Mouse (Mus musculus) limb, embryonic 14.5 days (tissue): ENCODE data around the gene BC016579. TPM values are rescaled to one million over a fixed set of nuclear protein-coding genes. Genes with fewer than 3 reads are reported as not detected.

ENCODE experiments used
- ATAC-seq: fragments of 200-750 bp; cut with Nextera tagmentation; 2 replicates; pipeline ENCODE4 v1.8.0; 2017; ENCODE audit warnings: low read depth, moderate number of reproducible peaks, moderate TSS enrichment; ENCODE audit not compliant: low FRiP score
- DNase-seq: peaks from one replicate; pipeline ENCODE4 v3.0.0-alpha.2; 2015; ENCODE audit warnings: low spot score
- H3K27ac ChIP-seq: fragments of 300-500 bp; sonication (generic); replicated peaks from 2 replicates; pipeline ENCODE4 v1.5.1; 2014; ENCODE audit warnings: low read depth, mild to moderate bottlenecking, low read length, moderate library complexity, mixed read lengths
- H3K27me3 ChIP-seq: fragments of 300-500 bp; sonication (generic); 2 replicates; pipeline ENCODE4 v1.6.1; 2014; ENCODE audit warnings: low read length, mixed read lengths; ENCODE audit not compliant: control insufficient read depth, insufficient read depth
- H3K36me3 ChIP-seq: fragments of 300-500 bp; sonication (generic); 2 replicates; pipeline ENCODE4 v1.6.1; 2014; ENCODE audit warnings: mild to moderate bottlenecking, low read length, moderate library complexity, mixed read lengths; ENCODE audit not compliant: control insufficient read depth, insufficient read depth
- H3K4me1 ChIP-seq: fragments of 300-500 bp; sonication (generic); 2 replicates; pipeline ENCODE4 v1.6.1; 2014; ENCODE audit warnings: antibody characterized with exemption, low read length, mixed read lengths; ENCODE audit not compliant: control insufficient read depth, insufficient read depth
- H3K4me2 ChIP-seq: fragments of 300-500 bp; sonication (generic); replicated peaks from 2 replicates; pipeline ENCODE4 v1.6.1; 2014; ENCODE audit warnings: low read depth, mild to moderate bottlenecking, low read length, moderate library complexity; ENCODE audit not compliant: severe bottlenecking
- H3K4me3 ChIP-seq: fragments of 300-500 bp; sonication (generic); replicated peaks from 2 replicates; pipeline ENCODE4 v1.5.1; 2014; ENCODE audit warnings: low read length
- H3K9ac ChIP-seq: fragments of 300-500 bp; sonication (generic); 2 replicates; pipeline ENCODE4 v1.6.1; 2014; ENCODE audit warnings: mild to moderate bottlenecking, low read depth, low read length, moderate library complexity; ENCODE audit not compliant: severe bottlenecking
- H3K9me3 ChIP-seq: fragments of 300-500 bp; sonication (generic); 2 replicates; pipeline ENCODE4 v1.6.1; 2016; ENCODE audit warnings: low read length; ENCODE audit not compliant: control insufficient read depth
- POLR2A ChIP-seq: fragments of 200-500 bp; IDR thresholded peaks from 2 replicates; pipeline ENCODE4 v1.8.0; 2012; ENCODE audit warnings: inconsistent platforms, mild to moderate bottlenecking, moderate library complexity, borderline replicate concordance; ENCODE audit not compliant: insufficient read depth, insufficient read length; ENCODE audit errors: extremely low read depth
- WGBS: fragments of 180-500 bp; shearing (Covaris S2); extraction: QIAGEN DNeasy Blood & Tissue Kit; methylation state at CpG from one replicate; pipeline ENCODE4 v1.1.7; 2014; 5-methylcytosine and 5-hydroxymethylcytosine counted together
- polyA plus RNA-seq, 2 experiments: library from polyadenylated mRNA; depleted of rRNA in 1 of 2; stranded (reverse) in 1 of 2; unstranded in 1 of 2; fragments of >200 nt; fragmentation: Nextera tagmentation in 1 of 2; extraction: Ambion mirVana in 1 of 2; gene quantifications; 2 replicates each; pipeline versions ENCODE4 v1.2.1 to v1.2.3; 2012 to 2014

The BC016579 gene
- polyA plus RNA-seq, 2 experiments: 0.14 TPM; not detected in 1

- Histone ChIP-seq H3K36me3 (no peaks in the 10 kb centered on the region), H3K4me1 (no peaks in the 10 kb centered on the region), H3K27me3 (no peaks in the 10 kb centered on the region), H3K9ac (no peak overlapping the region), H3K9me3 (no peaks in the 10 kb centered on the region), H3K4me3 (no peak overlapping the region), H3K4me2 (no peak overlapping the region), H3K27ac (no peak overlapping the region)
- no peak for TF ChIP-seq POLR2A
- DNase-seq: no peak
- ATAC-seq: no peak
- WGBS: 81% methylated on average over 8 of the region's 8 CpGs
Measured at GRCm38 (mm10) chr16:45619751-45620375, 34.0 kb downstream of the BC016579 start.

GRCm38 (mm10) chr16:45615944-45616343 lies 37.9 kb downstream of the BC016579 start:
- H3K4me2 ChIP-seq: no peak overlapping the region
- no peak for DNase-seq
- no peak overlapping the region for H3K4me3 ChIP-seq
- no peaks in the 10 kb centered on the region for H3K4me1 ChIP-seq
- H3K9ac ChIP-seq: no peak overlapping the region
- no peak overlapping the region for H3K27ac ChIP-seq
- no peaks in the 10 kb centered on the region for H3K9me3 ChIP-seq
- H3K36me3 ChIP-seq: no peaks in the 10 kb centered on the region
- TF ChIP-seq POLR2A: no peak
- H3K27me3 ChIP-seq: no peaks in the 10 kb centered on the region
- ATAC-seq: no peak
- 89% methylated on average over 1 of the region's 1 CpGs for WGBS

- no peaks in the 10 kb centered on the region for H3K36me3 ChIP-seq
- H3K9me3 ChIP-seq: no peaks in the 10 kb centered on the region
- WGBS: 72% methylated on average over 2 of the region's 2 CpGs
- TF ChIP-seq POLR2A: no peak
- ATAC-seq: no peak
- no peak overlapping the region for H3K4me3 ChIP-seq
- no peak for DNase-seq
- no peaks in the 10 kb centered on the region for H3K27me3 ChIP-seq
- H3K4me2 ChIP-seq: no peak overlapping the region
- H3K9ac ChIP-seq: no peak overlapping the region
- no peak overlapping the region for H3K27ac ChIP-seq
- H3K4me1 ChIP-seq: no peaks in the 10 kb centered on the region
Measured at GRCm38 (mm10) chr16:45613247-45613646, 40.6 kb downstream of the BC016579 start.

- Histone ChIP-seq H3K4me1 (no peaks in the 10 kb centered on the region), H3K9me3 (no peaks in the 10 kb centered on the region), H3K27me3 (no peaks in the 10 kb centered on the region), H3K4me2 (no peak within 1 kb of the TSS), H3K9ac (no peak within 1 kb of the TSS), H3K4me3 (no peak within 1 kb of the TSS), H3K27ac (no peak within 1 kb of the TSS), H3K36me3 (no peaks in the 10 kb centered on the region)
- no peak for ATAC-seq
- DNase-seq: no peak
- no peak for TF ChIP-seq POLR2A
- WGBS: 67% methylated on average over 4 of the region's 4 CpGs
Measured at GRCm38 (mm10) chr16:45610267-45610666, 43.6 kb downstream of the BC016579 start, which contains the start of gene Gcsam. Gcsam (plus strand) TSS chr16:45610380.

GRCm38 (mm10) chr16:45609300-45609699 lies 44.6 kb downstream of the BC016579 start:
- DNase-seq (no peak), ATAC-seq (no peak)
- H3K27ac ChIP-seq: no peak overlapping the region

More at GRCm38 (mm10) chr16:45609300-45609699, 44.6 kb downstream of the BC016579 start:
- Histone ChIP-seq H3K4me3 (no peak overlapping the region), H3K36me3 (no peaks in the 10 kb centered on the region), H3K4me1 (no peaks in the 10 kb centered on the region), H3K4me2 (no peak overlapping the region), H3K9me3 (no peaks in the 10 kb centered on the region), H3K27me3 (no peaks in the 10 kb centered on the region), H3K9ac (no peak overlapping the region)
- 70% methylated on average over 3 of the region's 3 CpGs for WGBS
- no peak for TF ChIP-seq POLR2A
